Mouse (Mus musculus) heart, embryonic 16.5 days (tissue): ENCODE results near the gene Krtap19-2. TPM values are rescaled to one million over a fixed set of nuclear protein-coding genes. Genes with fewer than 3 reads are reported as not detected.

Source experiments
- ATAC-seq: fragments of 200-750 bp; cut with Nextera tagmentation; replicated peaks from 2 replicates; pipeline ENCODE4 v1.8.0; 2017; ENCODE audit warnings: moderate number of reproducible peaks; ENCODE audit not compliant: insufficient read depth, low FRiP score; ENCODE audit errors: extremely low read depth
- H3K27ac ChIP-seq: fragments of 300-500 bp; sonication (generic); 2 replicates; pipeline ENCODE4 v1.5.1; 2014; ENCODE audit warnings: mild to moderate bottlenecking, low read length, control low read depth, moderate library complexity
- H3K27me3 ChIP-seq: fragments of 300-500 bp; sonication (generic); 2 replicates; pipeline ENCODE4 v1.6.1; 2014; ENCODE audit warnings: low read length, mixed read lengths; ENCODE audit not compliant: control insufficient read depth, insufficient read depth
- H3K36me3 ChIP-seq: fragments of 300-500 bp; sonication (generic); 2 replicates; pipeline ENCODE4 v1.6.1; 2014; ENCODE audit not compliant: control insufficient read depth, insufficient read depth
- H3K4me1 ChIP-seq: fragments of 300-500 bp; sonication (generic); 2 replicates; pipeline ENCODE4 v1.6.1; 2014; ENCODE audit warnings: low read length, mixed read lengths; ENCODE audit not compliant: control insufficient read depth, insufficient read depth
- H3K4me2 ChIP-seq: fragments of 300-500 bp; sonication (generic); 2 replicates; pipeline ENCODE4 v1.6.1; 2014; ENCODE audit warnings: low read depth, mild to moderate bottlenecking, control low read depth, low read length
- H3K4me3 ChIP-seq: fragments of 300-500 bp; sonication (generic); 2 replicates; pipeline ENCODE4 v1.5.1; 2014; ENCODE audit warnings: mild to moderate bottlenecking, control low read depth, low read length
- H3K9ac ChIP-seq: fragments of 300-500 bp; sonication (generic); 2 replicates; pipeline ENCODE4 v1.6.1; 2014; ENCODE audit warnings: low read length, control low read depth
- H3K9me3 ChIP-seq: fragments of 300-500 bp; sonication (generic); replicated peaks from 2 replicates; pipeline ENCODE4 v1.6.1; 2016; ENCODE audit warnings: low read length; ENCODE audit not compliant: control insufficient read depth
- WGBS: fragments of 180-500 bp; shearing (Covaris S2); extraction: QIAGEN DNeasy Blood & Tissue Kit; methylation state at CpG from one replicate; pipeline ENCODE4 v1.1.7; 2014; 5-methylcytosine and 5-hydroxymethylcytosine counted together
- polyA plus RNA-seq: library from polyadenylated mRNA; unstranded; fragments of >200 nt; fragmentation: Nextera tagmentation; extraction: Ambion mirVana; gene quantifications from 2 replicates; pipeline ENCODE4 v1.2.1, GENCODE M21; 2015

The Krtap19-2 gene
- not detected in 2 replicates for polyA plus RNA-seq

DNA sequence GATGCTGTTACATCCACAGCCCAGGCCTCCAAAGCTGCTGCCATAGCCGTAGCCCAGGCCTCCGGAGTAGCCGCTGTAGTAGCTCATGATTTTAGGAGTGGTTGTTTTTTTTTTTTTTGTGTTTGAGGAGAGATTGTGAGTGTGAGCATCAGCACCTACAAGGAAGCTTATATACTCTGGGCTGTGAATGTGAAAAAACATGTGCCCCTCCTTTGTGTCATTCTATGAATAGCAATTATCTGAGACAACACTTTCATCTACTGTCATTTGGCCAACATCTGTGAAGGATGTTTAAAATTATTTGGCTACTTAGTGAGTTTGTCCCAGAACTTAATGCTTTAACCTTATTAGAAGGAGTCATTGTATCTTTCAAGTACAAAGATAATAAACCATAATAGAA lies at the start of gene Krtap19-2:
Gene Krtap19-2 (minus strand): TSS at position 101 of the 400 bp plus-strand sequence.
- H3K36me3 ChIP-seq, result no peaks in the 10 kb centered on the region
- no peaks in the 10 kb centered on the region for H3K27me3 ChIP-seq
- H3K4me1 ChIP-seq, result no peaks in the 10 kb centered on the region
- H3K27ac ChIP-seq, result no peak within 1 kb of the TSS
- 92% methylated on average over 3 of the region's 3 CpGs for WGBS
- no peak within 1 kb of the TSS for H3K9ac ChIP-seq
- no peak within 1 kb of the TSS for H3K4me2 ChIP-seq
- no peaks in the 10 kb centered on the region for H3K9me3 ChIP-seq
- no peak for ATAC-seq
- H3K4me3 ChIP-seq, result no peak within 1 kb of the TSS

DNA sequence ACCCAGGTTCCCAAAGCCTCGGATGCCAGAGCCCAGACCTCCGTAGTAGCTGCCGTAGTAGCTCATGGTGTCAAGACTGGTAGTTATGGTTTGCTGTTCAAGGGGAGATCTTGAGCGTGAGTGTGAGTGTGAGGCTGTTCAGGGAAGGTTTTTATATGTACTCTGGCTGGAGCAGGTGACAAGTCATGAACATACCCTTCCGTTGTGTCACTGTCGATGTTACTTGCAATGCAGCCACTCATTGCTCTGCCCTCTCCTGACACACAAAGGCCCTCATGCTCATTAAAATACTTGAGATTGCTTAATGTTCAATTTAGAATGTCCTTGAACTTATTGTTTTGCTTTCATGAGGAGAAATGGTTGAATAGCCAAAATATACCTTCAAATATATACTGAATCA lies 22.3 kb upstream of the Krtap19-2 start, which contains the start of gene Krtap19-5:
Gene Krtap19-5 (minus strand): TSS at position 101 of the 400 bp plus-strand sequence.
- H3K27ac ChIP-seq, result no peak within 1 kb of the TSS

DNA sequence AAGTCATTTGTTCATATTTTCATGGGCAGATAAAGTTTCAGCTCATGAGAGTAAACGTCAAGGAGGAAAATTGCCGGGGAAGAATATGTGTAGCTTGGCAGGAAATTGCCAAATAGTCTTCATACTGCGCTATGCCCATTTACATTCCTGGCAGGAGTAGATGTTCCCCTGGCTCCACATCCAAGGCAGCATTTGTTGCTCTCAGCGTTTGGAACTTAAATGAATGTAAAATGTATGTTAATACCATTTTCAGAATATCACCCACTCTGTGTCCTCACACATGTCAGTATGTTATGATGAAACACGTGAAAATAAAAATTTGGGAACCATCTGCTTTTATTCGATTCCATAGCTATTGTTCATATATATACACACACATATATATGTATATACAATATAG lies 12.8 kb upstream of the Krtap19-2 start:
- H3K4me2 ChIP-seq, result no peak overlapping the region
- WGBS, result 77% methylated on average over 6 of the region's 6 CpGs
- no peak overlapping the region for H3K27ac ChIP-seq
- no peaks in the 10 kb centered on the region for H3K4me1 ChIP-seq
- H3K36me3 ChIP-seq, result no peaks in the 10 kb centered on the region
- H3K9ac ChIP-seq, result no peak overlapping the region
- H3K9me3 ChIP-seq, result no peaks in the 10 kb centered on the region
- ATAC-seq, result no peak
- H3K27me3 ChIP-seq, result no peaks in the 10 kb centered on the region
- no peak overlapping the region for H3K4me3 ChIP-seq

More for the DNA sequence above, 22.3 kb upstream of the Krtap19-2 start, which contains the start of gene Krtap19-5:
- H3K27me3 ChIP-seq, result no peaks in the 10 kb centered on the region
- H3K4me2 ChIP-seq, result no peak within 1 kb of the TSS
- no peaks in the 10 kb centered on the region for H3K9me3 ChIP-seq
- H3K4me1 ChIP-seq, result no peaks in the 10 kb centered on the region
- H3K4me3 ChIP-seq, result no peak within 1 kb of the TSS
- ATAC-seq, result no peak
- 80% methylated on average over 6 of the region's 6 CpGs for WGBS
- no peak within 1 kb of the TSS for H3K9ac ChIP-seq
- no peaks in the 10 kb centered on the region for H3K36me3 ChIP-seq

DNA sequence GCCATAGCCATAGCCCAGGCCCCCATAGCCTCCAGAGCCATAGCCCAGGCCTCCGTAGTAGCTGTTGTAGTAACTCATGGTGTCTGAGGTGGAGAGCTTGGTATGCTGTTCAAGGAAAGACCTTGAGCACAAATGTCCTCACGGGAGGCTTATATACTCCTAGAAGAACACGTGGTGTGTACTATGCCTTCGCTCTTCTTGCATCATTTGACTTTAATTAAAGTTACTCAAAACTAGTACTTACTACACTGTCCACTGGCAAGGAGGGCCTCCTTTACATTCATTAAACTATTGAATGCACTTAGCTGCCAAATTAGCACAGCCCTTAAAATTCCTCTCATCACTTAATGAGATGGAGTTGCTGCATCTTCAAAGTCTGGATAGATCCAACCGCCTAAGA lies 10.9 kb upstream of the Krtap19-2 start, which contains the start of gene Krtap19-4:
Gene Krtap19-4 (minus strand): TSS at position 101 of the 400 bp plus-strand sequence.
- no peaks in the 10 kb centered on the region for H3K4me1 ChIP-seq
- H3K9ac ChIP-seq, result no peak within 1 kb of the TSS
- H3K27me3 ChIP-seq, result no peaks in the 10 kb centered on the region
- WGBS, result 80% methylated on average over 5 of the region's 5 CpGs
- H3K4me2 ChIP-seq, result no peak within 1 kb of the TSS
- no peaks in the 10 kb centered on the region for H3K36me3 ChIP-seq
- H3K27ac ChIP-seq, result no peak within 1 kb of the TSS
- H3K9me3 ChIP-seq, result no peaks in the 10 kb centered on the region
- H3K4me3 ChIP-seq, result no peak within 1 kb of the TSS
- ATAC-seq, result no peak

DNA sequence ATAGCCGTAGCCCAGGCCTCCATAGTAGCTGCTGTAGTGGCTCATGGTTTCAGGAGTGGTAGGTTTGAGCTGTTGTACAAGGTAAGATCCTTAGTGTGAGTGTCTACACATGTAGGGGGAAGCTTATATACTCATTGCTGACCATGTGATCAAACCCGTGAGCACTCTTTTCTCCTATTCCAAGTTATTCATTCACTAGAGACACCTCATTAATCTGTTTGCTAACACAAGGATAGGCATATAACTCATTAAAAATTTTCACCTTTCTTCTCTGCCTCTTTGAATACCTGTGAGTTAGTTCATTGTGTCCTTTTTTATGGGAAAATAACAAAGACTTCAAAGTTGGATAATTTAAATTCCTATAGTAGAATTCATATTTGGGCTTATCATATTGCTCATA lies 3.9 kb upstream of the Krtap19-2 start, which contains the start of gene Krtap19-3:
Gene Krtap19-3 (minus strand): TSS at position 101 of the 400 bp plus-strand sequence.
- H3K4me3 ChIP-seq, result no peak within 1 kb of the TSS
- no peak within 1 kb of the TSS for H3K4me2 ChIP-seq
- no peak within 1 kb of the TSS for H3K27ac ChIP-seq
- no peaks in the 10 kb centered on the region for H3K27me3 ChIP-seq
- no peaks in the 10 kb centered on the region for H3K36me3 ChIP-seq
- no peak for ATAC-seq
- H3K9ac ChIP-seq, result no peak within 1 kb of the TSS
- no peaks in the 10 kb centered on the region for H3K4me1 ChIP-seq
- 89% methylated on average over 2 of the region's 2 CpGs for WGBS
- no peaks in the 10 kb centered on the region for H3K9me3 ChIP-seq

DNA sequence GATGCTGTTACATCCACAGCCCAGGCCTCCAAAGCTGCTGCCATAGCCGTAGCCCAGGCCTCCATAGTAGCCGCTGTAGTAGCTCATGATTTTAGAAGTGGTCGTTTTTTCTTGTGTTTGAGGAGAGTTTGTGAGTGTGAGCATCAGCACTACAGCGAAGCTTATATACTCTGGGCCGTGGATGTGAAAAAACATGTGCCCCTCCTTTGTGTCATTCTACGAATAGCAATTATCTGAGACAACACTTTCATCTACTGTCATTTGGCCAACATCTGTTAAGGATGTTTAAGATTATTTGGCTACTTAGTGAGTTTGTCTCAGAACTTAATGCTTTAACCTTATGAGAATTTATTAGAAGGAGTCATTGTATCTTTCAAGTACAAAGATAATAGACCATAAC lies 4.8 kb downstream of the Krtap19-2 start, which contains the start of gene Krtap19-1:
Gene Krtap19-1 (minus strand): TSS at position 101 of the 400 bp plus-strand sequence.
- no peak for ATAC-seq
- 78% methylated on average over 6 of the region's 6 CpGs for WGBS
- Histone ChIP-seq H3K4me2 (no peak within 1 kb of the TSS), H3K4me1 (no peaks in the 10 kb centered on the region), H3K27ac (no peak within 1 kb of the TSS), H3K27me3 (no peaks in the 10 kb centered on the region), H3K9ac (no peak within 1 kb of the TSS), H3K4me3 (no peak within 1 kb of the TSS), H3K9me3 (no peaks in the 10 kb centered on the region), H3K36me3 (no peaks in the 10 kb centered on the region)

DNA sequence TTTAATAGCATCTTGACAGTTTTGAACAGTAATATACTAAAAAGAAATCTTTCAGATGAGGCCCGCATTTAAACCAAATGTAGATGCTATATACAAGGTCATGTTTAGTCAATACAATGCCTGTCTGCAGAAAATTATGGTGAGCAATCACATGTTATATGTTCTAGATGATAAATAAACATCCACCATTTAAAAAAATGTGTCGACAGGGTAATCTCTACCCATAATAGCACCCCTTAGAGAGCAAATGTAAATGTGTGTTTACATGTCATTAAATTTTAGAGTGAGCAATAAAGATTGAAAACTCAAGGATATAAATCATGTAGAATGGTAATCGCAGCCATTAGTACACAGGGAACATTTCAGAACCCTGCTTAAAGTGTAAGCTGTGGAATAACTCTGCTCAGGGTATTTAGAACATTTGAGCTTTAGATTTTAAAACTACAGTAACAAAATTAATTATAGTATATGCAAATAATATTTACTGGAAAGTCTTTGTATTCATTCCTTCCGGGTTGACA lies 9.1 kb downstream of the Krtap19-2 start:
- Histone ChIP-seq H3K4me3 (no peak overlapping the region), H3K9ac (no peak overlapping the region), H3K36me3 (no peaks in the 10 kb centered on the region), H3K27ac (no peak overlapping the region), H3K4me2 (no peak overlapping the region), H3K27me3 (no peaks in the 10 kb centered on the region), H3K4me1 (no peaks in the 10 kb centered on the region), H3K9me3 (no peaks in the 10 kb centered on the region)
- WGBS, result 76% methylated on average over 4 of the region's 4 CpGs
- no peak for ATAC-seq

DNA sequence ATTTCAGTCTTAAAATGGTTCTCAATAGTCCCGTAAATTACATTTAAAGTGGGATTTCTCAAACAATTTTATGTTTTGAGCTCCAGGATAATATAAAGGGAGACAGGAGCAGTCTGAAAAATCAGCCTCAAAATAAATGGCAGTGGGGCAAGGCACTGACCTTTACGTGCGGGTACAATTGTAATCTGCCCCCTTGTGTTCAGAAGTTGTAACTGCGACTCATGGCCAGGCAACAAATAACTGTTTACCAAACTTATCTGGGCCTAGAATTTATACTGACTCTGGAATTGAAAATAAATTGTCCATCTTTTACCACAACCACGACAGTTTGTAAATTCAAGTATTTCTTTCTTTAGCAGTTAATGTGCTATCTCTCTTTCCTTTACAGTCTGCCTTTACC lies 22.6 kb downstream of the Krtap19-2 start:
- Histone ChIP-seq H3K9me3 (no peaks in the 10 kb centered on the region), H3K36me3 (no peaks in the 10 kb centered on the region), H3K4me1 (no peaks in the 10 kb centered on the region), H3K27me3 (no peaks in the 10 kb centered on the region), H3K27ac (no peak overlapping the region), H3K4me2 (no peak overlapping the region), H3K9ac (no peak overlapping the region), H3K4me3 (no peak overlapping the region)
- no peak for ATAC-seq
- WGBS, result 9% methylated on average over 5 of the region's 5 CpGs

DNA sequence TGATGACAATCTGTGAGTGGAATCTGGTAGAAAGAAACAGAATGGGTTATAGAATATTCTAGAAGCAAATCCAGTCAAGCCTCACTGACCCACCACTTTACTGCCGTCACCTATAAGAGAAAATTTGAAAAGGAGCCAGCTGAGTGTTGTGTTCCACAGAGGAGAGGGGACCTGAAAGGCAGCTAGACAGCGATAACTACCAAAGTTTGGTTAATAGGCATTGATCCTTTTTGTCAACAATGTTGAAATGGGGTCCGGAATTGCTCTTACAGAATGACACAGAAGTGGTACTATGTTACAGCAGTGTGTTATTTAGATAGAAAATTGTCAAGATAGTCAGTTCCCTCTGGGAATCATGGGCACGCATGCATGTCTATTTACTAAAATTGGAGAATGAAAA lies 25.5 kb downstream of the Krtap19-2 start:
- no peak overlapping the region for H3K4me3 ChIP-seq
- H3K9me3 ChIP-seq, result no peaks in the 10 kb centered on the region
- 82% methylated on average over 4 of the region's 4 CpGs for WGBS
- no peaks in the 10 kb centered on the region for H3K36me3 ChIP-seq
- H3K4me1 ChIP-seq, result no peaks in the 10 kb centered on the region
- H3K27ac ChIP-seq, result no peak overlapping the region
- ATAC-seq, result no peak
- no peaks in the 10 kb centered on the region for H3K27me3 ChIP-seq
- no peak overlapping the region for H3K9ac ChIP-seq
- H3K4me2 ChIP-seq, result no peak overlapping the region
